Mouse (Mus musculus) T-helper 1 cell (primary cell): ENCODE results near the gene Picalm.

Experiments used
- in situ Hi-C: fragments of 300-600 bp; cut with MboI, MseI; formaldehyde crosslinking; loops from one replicate; pipeline ENCODE4 v1.15.1; 2025; ENCODE audit warnings: high pct_unique_total_duplicates

Gene Picalm

DNA sequence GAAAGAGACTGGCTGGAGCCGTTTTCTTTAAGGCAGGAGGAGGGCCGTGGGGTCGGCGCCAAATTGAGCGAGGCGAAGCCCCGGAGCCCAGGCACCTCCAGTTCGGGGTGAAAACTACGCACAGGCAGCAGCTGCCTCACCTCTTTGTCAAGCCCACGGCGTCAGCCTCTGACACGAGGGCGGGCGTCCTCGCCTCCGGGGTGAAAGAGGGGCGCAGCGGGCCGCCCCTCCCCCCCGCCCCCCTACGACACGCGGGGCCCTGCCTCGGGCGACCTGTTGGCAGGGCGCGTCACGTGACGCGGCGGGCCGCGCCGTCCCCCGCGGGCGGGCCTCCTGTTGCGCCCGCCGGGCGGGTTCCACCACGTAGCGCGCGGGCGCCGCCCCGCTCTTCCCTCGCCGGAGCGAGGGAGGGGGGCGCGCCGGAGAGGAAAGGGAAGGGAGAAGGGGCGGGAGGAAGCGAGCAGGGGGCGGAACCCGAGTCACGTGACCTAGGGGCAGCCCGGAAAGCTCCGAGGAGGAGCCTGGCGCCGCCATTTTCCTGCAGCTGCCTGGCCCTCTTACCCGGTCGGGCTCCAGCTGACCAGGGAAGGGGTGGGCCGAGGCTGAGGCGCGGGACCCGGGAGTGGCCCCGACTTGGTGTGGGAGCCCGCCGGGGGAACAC, at the start of gene Picalm:
Gene Picalm (plus strand): TSS at position 482 of the 661 bp plus-strand sequence.
- in situ Hi-C loops, result no loop called here

DNA sequence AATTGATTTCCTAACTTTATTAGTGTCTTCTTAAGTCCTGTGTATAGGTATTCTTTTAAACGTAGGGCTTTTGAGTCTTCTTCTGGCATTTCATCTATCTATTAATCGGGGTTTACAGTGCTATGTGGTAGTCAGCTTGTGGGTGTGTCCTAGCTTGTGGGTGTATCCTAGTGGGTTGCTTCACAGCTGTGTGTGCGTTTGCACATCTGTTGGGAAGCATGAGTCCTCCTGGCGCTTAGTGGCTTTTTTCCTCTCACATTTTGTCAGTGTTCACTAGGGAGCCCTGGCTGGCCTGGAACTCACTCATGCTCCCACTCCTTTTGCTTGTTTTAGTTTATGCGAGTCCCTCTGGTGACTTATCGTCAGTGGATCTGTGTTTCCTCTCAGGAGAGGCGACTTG, 46.2 kb upstream of the Picalm start:
- in situ Hi-C loops, result no loop called here

DNA sequence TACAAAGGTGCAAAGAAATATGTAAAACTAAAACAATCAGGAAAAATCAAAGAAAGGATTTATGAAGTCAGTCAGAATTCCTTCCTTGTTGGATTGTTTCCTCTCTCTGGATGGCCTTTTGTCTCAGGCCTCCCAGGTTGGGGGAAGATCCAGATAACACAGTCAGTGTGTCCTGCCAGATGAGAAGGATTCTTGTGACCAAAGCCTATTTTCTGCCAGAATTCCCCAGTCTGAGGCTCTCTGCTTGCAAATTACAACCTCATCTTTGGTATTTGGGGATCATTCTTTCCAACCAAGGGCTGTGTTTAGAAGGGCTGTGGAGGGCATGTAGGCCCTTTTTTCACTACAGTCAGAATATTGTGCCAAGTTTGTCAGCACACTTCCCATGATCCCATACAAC, 45.5 kb upstream of the Picalm start:
- in situ Hi-C loops, result no loop called here

DNA sequence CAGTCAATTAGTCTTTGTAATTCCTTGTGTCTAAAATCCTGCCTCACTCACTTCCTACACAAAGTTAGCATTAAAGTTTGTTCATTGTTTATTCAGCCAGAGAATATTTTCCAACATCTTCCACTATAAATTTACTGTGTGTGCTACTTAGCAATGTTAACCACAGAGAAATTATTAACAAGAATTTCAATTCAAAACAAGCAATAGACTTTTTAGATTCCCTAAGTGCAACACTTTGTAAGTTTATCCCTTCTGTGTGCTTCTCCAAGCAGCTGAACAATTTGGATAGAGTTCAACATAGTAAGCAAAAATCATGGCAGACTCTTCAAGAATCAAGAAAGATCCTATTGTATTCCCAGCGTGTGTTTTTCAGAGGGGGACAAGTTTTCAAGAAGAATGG, 44.3 kb upstream of the Picalm start:
- in situ Hi-C loops, result no loop called here

DNA sequence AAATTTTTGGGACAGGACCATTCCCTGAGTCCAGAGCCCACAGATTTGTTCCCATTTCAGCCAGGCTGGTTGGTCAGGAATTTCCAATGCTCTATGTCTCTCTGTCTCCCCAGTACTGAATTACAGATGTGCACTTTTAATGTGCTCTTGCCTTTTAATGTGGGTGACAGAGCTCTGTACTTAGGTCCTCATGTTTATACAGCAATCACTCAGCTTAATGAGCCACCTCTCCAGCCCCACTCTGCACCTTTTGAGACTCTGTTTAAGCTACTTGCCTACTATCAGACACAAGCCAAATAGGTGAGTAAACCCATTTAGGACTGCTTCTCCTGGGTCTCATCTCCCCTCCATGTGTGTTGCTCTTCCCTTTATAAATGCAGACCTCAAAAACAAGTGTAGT, 43.2 kb upstream of the Picalm start:
- in situ Hi-C loops, result no loop called here

DNA sequence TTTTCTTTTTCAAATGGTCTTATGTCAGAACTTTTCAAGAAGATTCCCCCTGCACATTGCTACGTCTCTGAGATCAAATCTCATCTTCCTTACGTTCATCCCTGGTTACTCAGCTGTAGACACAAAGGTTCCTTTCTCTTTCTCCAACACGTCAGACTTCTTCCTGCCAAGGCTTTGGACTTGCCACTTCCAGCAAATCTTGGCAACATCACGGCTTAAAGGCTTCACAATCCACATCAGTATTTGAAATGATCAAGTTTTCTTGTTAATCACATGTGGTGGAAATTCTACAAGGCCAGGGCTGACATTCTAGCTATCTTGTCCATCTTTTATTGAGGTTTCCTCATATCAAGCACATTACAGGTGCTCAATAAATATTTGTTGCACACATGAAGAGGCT, 39.0 kb upstream of the Picalm start:
- in situ Hi-C loops, result no loop called here

DNA sequence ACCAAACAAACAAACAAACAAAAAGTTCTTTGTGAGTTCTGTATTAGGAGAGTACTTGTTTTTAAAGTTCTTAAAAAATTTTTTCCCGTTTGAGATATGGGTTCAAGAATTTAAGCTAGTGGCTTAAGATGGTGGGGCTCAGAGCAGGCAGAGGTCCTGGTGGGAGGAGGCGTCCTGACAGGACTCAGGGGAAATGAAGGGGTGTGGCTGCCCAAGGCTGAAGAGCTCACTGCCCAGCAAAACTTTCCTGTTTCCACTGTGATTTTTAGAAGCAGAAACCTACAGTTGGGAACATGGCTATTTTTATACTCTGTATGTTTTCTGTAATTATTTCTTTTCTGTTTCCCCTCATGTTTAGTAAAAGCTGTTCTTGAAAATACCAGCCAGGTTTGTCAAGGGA, 38.3 kb upstream of the Picalm start:
- in situ Hi-C loops, result no loop called here

DNA sequence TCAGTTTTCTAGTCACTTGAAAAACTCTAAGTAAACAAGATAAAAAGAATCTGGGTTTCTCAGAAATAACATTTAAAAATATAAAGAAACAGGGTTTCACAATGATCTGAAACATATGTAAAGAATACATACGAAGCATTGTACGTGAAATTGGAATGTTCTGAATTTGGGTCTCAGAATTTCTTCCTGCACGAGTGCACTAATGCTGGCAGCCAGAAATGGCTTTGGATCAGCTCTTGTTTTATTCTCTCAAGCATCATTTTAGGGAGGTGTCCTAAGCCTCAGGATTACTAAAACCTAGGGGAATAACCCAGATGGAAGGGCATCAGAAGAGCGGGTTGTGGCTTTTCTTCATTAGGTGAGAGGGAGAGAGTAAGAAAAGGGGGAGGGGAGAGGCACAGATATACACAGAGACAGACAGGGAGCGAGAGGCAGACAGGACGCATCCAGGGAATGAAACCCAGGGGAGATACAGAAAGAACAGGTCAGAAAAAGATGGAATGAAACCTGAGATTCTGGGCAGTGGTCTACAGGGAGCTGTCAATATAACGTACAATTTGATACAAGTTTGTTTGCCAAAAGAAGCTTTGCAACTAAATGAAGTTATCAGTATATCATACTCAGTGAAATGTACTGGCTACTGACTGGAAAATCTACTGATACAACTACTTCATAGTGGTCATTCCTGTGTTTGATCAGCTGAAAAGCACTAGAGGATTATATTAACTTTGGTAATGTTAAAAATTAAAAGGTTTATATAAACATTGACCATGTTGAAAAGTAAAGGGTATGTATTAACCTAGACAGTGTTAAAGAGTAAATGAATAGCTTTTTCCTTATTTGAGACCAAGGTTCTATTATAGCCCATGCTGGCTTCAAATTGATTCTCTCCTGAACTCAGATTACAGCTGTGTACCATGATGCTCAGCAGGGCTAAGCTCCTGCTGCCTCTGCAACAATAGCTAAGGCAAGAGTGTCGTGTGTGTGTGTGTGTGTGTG, 37.3 kb upstream of the Picalm start:
- in situ Hi-C loops, result no loop called here

DNA sequence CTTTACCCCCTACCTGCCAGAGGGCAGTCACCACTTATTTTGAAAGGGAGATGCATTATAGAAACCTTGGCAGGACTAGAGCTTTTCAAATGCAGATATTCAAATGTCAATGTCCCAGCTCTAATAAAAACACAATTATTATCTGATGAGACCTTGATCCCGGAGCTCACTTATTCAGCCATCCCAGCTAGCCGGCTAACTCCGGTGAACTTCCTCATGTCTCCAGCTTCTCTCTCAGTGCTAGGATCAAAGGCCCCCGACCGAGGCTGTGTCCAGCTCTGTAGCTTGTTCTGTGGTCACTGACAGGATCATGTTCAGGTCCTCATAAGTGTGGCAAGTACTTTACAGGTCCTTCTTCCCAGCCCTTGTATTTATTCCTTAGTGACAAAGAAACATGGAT, 34.9 kb upstream of the Picalm start:
- in situ Hi-C loops, result no loop called here

DNA sequence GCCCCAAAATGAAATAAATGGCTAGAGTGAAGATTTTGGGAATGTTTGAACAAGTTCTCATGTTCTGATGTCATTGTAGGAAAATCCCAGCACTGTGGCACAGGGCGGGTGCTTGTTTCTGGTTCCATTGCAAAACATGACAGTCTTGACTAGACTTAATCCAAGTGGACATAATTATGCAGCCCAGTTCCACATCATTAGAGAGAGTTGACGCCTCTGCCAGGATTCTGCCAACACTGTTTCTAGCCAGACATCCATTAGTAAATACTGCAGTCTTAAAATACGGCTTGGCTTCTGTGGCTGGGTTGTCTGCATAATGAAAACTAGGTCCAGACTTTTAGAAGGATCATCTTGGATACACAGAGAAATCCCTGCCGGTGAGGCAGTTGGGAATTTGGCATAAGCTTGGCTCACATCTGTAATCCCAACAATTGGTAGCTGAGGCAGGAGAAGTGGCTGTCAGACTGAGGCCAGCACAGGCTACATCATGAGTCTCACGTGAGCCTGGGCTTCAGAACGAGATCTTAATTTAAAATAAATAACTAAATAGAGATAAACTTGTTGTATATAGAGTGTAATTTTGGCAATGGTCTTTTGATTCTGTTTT, 34.1 kb upstream of the Picalm start:
- in situ Hi-C loops, result no loop called here

DNA sequence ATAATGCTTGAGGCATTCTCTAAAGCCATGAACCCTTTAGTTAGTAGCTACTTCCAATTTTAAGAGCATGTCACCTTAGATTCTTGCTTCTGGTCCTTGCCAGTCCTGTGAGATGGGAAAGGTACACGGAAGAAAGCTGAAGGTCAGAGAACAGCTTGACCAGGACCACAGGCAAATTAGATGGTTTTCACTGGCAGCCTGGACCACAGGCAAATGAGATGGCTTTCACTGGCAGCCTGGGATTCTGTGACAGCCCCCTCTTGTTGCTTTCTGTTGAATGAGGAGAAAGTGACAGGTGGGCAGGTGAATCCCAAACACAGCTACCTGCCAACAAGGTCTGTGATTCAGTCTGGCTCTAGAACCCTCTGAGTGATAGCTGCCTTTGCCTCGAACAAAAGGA, 33.4 kb upstream of the Picalm start:
- in situ Hi-C loops, result no loop called here

DNA sequence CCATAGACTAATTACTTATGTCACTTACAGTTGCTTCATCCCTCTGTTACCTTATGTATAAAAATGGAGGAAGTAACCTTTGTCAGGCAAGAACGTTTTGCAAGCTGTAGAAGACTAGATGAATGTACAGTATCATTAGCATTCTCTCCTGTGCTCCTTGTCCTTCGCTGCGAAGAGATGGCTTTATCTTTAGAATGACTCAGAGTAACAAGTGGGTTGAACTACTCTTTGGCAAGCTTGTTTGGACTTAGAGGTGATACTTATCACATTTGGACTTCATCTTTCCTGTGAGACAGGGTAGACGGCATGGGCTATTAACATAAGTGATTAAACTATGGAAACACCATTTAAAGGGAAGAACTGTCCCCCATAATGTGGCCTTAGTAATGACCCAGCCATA, 31.8 kb upstream of the Picalm start:
- in situ Hi-C loops, result no loop called here

DNA sequence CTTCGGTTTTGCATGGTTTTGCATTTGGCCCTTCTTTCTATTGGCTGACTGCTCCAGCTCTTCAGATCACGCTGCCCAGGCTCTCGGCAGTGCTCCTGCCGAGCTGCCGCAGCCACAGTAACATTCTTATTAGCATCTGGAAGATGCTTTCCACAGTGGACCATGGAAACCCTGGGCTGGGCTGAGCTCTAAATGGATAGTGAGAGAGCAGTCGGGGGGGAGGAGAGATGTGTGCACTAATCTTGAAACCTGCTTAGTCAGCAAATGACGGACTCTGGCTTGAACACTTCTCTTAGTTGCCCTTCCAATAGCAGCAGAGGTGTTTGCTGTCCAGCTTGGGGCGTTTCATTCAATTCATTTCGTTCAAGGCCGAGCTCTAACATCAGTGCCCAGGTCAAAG, 30.8 kb upstream of the Picalm start:
- in situ Hi-C loops, result no loop called here

DNA sequence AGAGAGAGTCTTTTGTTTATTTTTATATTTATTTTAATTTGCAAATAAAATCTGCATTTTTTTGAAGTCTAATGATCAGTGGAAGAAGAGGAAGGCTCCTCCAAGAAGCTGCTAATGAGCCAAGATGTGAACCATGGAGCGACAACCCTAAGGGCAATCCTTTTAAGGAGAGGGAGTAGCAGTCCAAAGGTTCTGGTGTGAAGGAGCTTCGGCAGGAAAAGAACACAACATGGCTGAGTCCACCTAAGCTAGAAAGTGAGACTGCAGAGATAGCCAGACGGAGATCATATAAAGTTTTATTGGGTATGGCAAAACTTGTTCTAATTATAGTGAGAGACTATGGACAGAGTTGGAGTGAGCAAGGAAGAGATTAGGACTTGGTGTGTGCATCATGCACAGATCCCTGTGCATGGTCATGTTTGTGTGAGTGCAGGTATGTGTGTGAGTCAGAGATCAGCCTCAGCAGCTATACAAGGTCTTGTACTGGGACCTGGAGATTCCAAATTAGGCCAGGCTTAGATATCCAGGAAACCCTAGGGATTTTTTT, 29.3 kb upstream of the Picalm start:
- in situ Hi-C loops, result no loop called here

DNA sequence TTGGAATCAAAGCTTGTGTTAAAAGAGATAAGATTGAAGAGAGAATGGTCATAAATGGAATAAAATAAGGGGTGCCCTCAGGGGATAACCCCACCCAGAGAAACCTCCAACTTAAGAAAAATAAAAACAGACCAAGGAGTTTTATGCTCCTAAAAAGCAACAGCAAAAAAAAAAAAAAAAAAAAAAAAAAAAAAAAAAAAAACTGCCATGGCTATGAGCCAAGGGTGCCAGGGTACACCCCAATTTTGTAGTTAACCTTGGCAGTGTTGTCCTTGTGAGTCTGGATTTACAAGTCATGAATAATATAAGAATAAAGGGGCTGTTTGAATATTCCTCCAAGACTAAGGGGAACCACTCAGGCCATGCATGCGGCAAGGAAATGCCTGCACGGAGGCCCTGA, 13.9 kb upstream of the Picalm start:
- in situ Hi-C loops, result no loop called here

DNA sequence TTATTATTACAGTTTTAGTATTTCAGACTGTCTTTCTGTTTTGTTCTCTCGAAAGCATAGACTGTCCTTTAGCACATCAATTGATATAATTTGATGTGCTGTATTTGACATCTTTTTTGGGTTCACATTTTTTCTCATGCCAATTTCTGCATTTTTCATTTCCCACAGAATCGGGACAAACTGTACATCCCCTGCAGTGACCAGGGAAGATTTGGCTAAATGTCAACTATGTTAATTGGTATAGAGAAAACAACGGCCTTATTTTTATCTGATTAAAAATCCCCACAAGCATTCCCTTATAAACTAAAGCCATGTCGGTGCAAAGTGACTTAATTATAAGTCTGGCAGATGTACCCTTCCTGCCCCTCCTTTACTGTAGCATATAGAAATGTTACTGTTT, 9.9 kb upstream of the Picalm start:
- in situ Hi-C loops, result no loop called here

DNA sequence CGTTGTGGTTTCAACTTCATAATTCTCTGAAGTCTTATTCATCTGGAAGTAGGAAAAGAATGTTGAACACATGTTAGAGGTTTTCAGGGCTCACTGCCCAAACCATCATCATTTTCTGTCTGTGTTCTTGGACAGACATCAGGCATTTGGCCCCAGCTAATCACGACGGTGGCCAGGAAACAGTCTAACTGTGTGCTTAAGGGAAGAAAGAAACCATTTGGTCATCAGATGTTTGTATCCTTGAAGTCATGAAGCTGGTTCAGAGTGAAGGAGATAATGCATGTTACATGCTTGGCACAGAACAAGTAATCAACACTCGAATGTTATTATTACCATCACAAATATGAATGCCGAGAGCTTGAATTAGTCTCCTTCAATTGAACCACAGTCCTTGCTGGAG, 5.0 kb upstream of the Picalm start:
- in situ Hi-C loops, result no loop called here

DNA sequence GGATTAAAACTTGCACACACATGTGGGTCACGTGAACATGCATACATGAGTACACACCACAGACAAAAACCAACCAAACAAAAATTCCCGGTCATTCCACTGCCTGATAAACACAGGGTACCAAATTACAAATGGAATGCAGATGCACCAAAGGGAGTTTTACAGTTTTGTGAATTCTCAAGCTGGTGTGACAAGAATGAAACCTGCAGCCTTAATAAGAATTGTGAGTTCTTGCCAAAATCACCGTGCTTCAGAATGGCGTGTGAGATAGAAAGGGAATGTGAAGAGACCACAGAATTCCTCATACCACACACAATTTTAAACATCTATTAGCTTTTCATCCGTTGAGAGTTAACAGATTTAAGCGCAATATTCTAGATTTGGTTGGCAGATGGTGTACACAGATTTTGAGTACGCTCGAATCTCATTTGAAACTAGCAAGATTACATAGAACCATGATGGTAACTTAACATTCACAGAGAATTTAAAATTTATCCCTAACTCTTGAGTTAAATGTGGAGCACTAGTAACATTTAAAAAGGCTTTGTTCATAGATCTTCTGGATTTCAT, 1.3 kb upstream of the Picalm start:
- in situ Hi-C loops, result no loop called here

DNA sequence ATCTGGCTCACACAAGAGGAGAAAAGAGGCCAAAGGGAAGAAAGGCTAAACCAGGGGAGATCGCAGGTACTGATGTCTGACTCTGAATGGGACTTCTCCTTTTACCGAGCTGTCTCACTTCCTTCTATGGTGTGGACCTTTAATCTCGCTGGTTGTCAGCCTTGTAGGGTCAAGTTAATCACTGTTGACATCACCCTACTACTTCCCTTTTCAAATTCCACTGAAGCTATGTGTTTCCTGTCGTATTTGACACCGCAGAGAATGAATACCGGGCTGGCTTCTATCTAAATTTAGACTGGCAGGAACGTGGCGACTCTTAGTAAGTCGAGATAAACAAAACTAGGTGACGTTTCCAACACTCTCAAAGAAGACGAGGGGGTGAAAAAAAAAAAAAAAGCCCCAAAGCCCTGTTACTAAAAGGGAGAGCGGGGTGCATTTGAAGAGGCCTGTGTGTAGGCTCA, 712 bp upstream of the Picalm start:
- in situ Hi-C loops, result no loop called here

DNA sequence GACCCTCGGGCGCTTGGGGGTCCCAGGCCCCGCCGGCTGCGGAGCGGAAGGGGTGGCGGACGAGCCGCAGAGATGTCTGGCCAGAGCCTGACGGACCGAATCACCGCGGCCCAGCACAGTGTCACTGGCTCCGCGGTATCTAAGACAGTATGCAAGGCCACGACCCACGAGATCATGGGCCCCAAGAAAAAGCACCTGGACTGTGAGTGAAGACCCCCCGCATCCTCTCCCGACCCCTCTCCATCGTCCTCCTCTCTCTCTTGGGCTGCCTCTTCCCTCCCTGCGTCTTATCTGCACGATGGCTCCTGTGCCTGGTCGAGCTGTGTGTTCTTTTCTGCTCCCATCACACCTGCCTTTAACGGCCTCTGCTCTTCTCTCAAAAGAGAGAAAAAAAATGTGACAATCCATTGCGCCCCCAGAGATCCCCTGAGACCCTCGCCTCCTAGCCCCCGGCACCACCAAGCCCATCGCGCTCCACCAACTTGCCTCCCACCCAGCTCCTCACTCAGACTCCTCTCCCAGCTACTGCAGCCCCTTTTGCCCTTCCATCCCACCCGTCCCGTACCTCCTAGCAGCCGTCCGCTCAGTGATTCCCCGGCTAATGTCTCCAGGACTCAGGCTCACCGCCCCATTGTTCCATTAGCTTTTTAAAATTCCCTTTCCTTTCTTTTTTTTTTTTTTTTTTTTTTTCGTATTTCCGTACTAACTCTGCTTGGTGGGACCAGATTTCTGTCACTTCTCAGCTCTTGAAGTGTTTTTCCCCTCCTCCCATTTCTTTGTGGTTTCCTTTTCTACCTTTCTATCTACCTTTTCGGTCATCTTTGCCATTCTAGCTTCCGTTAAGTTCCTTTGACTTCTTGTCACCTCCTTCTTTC, 725 bp downstream of the Picalm start:
- in situ Hi-C loops, result no loop called here

DNA sequence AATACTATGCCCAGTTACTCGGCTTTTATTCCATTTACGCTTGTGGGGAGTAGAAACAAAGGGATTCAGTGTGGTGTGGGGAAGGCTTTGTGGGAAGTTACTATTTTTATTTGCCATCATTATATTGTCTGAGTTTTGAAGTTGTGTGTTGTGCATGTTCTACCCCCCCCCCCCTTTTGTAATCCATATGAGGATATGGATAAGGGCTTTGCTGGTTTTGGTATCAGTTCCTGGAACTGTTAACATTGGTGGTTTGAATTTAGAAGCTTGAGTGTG, 1.3 kb downstream of the Picalm start:
- in situ Hi-C loops, result no loop called here
